Mouse (Mus musculus) midbrain, postnatal 0 days (tissue): ENCODE results near the gene Dph5. TPM values are rescaled to one million over a fixed set of nuclear protein-coding genes. Genes with fewer than 3 reads are reported as not detected.

Experiments used
- ATAC-seq: fragments of 200-750 bp; cut with Nextera tagmentation; 2 replicates; pipeline ENCODE4 v1.8.0; 2017; ENCODE audit warnings: moderate number of reproducible peaks, mild to moderate bottlenecking, moderate TSS enrichment, moderate library complexity; ENCODE audit not compliant: low FRiP score
- DNase-seq: peaks from one replicate; pipeline ENCODE4 v3.0.0-alpha.2; 2015; ENCODE audit warnings: low spot score
- H3K27ac ChIP-seq: fragments of 300-500 bp; sonication (generic); 2 replicates; pipeline ENCODE4 v1.5.1; 2014; ENCODE audit warnings: low read depth, mild to moderate bottlenecking, low read length, mixed read lengths
- H3K27me3 ChIP-seq: fragments of 300-500 bp; sonication (generic); 2 replicates; pipeline ENCODE4 v1.6.1; 2014; ENCODE audit warnings: low read length, control low read depth, mixed read lengths; ENCODE audit not compliant: insufficient read depth
- H3K36me3 ChIP-seq: fragments of 300-500 bp; sonication (generic); 2 replicates; pipeline ENCODE4 v1.6.1; 2014; ENCODE audit warnings: low read length, control low read depth, mixed read lengths; ENCODE audit not compliant: insufficient read depth
- H3K4me1 ChIP-seq: fragments of 300-500 bp; sonication (generic); 2 replicates; pipeline ENCODE4 v1.6.1; 2014; ENCODE audit warnings: mild to moderate bottlenecking, control low read depth, antibody characterized with exemption, low read length, mixed read lengths; ENCODE audit not compliant: insufficient read depth
- H3K4me2 ChIP-seq: fragments of 300-500 bp; sonication (generic); 2 replicates; pipeline ENCODE4 v1.6.1; 2014; ENCODE audit warnings: low read depth, mild to moderate bottlenecking, low read length, mixed read lengths; ENCODE audit not compliant: poor library complexity, severe bottlenecking
- H3K4me3 ChIP-seq: fragments of 300-500 bp; sonication (generic); 2 replicates; pipeline ENCODE4 v1.5.1; 2014; ENCODE audit warnings: low read depth, mild to moderate bottlenecking, low read length, moderate library complexity
- H3K9ac ChIP-seq: fragments of 300-500 bp; sonication (generic); replicated peaks from 2 replicates; pipeline ENCODE4 v1.6.1; 2014; ENCODE audit warnings: mild to moderate bottlenecking, low read length, moderate library complexity, mixed read lengths; ENCODE audit not compliant: poor library complexity, severe bottlenecking
- H3K9me3 ChIP-seq: fragments of 300-500 bp; sonication (generic); 2 replicates; pipeline ENCODE4 v1.6.1; 2016; ENCODE audit warnings: low read length, control low read depth
- CTCF ChIP-seq: IDR thresholded peaks from 2 replicates; pipeline ENCODE4 v1.5.1; 2016; ENCODE audit warnings: antibody characterized with exemption, mild to moderate bottlenecking
- WGBS: fragments of 180-500 bp; shearing (Covaris S2); extraction: QIAGEN DNeasy Blood & Tissue Kit; methylation state at CpG from one replicate; pipeline ENCODE4 v1.1.7; 2014; 5-methylcytosine and 5-hydroxymethylcytosine counted together
- polyA plus RNA-seq: library from polyadenylated mRNA; unstranded; fragments of >200 nt; fragmentation: Nextera tagmentation; extraction: Ambion mirVana; gene quantifications from 2 replicates; pipeline ENCODE4 v1.2.1, GENCODE M21; 2015
- total RNA-seq: library from RNA; depleted of rRNA; stranded (reverse); fragments of >200 nt; gene quantifications from 2 replicates; pipeline ENCODE4 v1.2.3, GENCODE M21; 2014; rRNA removed

Dph5 gene
- total RNA-seq (9.3 and 14.5 TPM in 2 replicates), polyA plus RNA-seq (18.3 and 19.7 TPM in 2 replicates)

DNA sequence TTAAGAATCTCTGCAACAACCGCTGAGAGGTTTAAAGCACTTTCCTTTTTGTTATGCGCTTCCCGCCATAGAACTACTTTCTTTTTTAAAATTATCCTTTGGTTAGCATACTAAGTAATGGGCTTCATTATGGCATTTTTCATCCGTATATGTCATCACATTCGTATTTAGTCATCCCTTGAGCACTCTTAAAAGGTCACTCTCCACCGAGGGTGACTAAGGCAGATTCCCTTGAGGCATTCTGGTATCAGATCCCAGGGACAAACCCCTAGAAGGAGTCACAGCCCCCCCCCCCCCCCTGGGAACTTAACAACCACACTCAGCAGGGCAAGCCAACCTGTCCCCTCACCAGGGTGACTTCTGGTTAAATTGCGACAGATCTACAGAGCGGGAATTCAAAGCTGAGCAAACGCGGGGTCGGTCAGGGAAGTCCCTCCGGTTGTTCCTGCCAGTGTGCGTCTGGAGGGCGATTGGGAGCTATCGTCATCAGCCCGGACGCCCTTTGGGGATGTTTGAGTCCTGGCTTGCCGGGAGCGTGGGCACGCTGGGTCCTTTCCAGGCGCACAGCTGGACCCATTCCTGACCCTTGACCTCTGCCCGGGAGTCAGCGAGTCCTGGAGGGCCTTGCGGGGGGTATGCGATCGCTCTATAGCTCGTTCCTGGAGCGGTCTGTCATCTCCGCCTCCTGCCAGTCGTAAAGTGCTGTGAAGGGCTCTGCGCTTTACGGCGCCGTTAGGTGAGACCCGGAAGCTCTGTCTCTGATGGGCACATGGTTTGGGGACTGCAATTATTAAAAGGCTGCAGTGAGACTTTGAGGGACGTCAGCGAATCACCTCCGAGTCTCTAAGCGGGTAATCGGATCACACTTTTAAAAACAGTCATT, at the start of gene Dph5:
Dph5 (plus strand) TSS at position 411 of the 883 bp plus-strand sequence.
- no peaks in the 10 kb centered on the region for H3K4me1 ChIP-seq
- WGBS, result under 1% methylated on average over 39 of the region's 40 CpGs
- no peaks in the 10 kb centered on the region for H3K27me3 ChIP-seq
- peak; percentile 97 for ATAC-seq
- peak within 1 kb of the TSS; percentile 60 for H3K4me2 ChIP-seq
- TF ChIP-seq CTCF, result no peak
- H3K36me3 ChIP-seq, result no peaks in the 10 kb centered on the region
- peak within 1 kb of the TSS; percentile 81 for H3K27ac ChIP-seq
- H3K9ac ChIP-seq, result peak within 1 kb of the TSS; percentile 70
- DNase-seq, result peak; percentile 96
- no peaks in the 10 kb centered on the region for H3K9me3 ChIP-seq
- H3K4me3 ChIP-seq, result peak within 1 kb of the TSS; percentile 61

DNA sequence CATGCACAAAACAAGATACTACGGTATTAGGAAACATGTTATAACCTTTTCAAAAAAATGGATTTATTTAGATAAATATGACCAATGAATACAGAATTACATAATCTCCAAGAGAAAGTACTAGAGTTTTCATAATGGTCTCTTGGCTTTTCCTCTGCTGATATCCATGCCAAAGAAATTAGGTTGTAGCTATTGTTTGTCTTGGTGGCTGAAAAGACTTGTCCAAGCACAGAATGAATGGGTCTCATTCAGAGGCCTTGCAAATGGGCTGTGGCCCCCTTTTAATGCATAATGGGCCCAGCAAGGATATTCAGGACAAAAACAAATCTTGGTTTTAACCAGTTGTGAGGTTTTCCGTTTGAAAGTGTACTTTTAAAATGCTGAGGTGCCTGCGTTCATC, 43.1 kb upstream of the Dph5 start:
- Histone ChIP-seq H3K9ac (no peak overlapping the region), H3K4me2 (no peak overlapping the region), H3K4me3 (no peak overlapping the region), H3K27me3 (no peaks in the 10 kb centered on the region), H3K9me3 (no peaks in the 10 kb centered on the region), H3K27ac (no peak overlapping the region), H3K36me3 (no peaks in the 10 kb centered on the region), H3K4me1 (no peaks in the 10 kb centered on the region)
- DNase-seq (peak; percentile 31), ATAC-seq (no peak)
- no peak for TF ChIP-seq CTCF
- WGBS, result 45% methylated on average over 3 of the region's 3 CpGs

DNA sequence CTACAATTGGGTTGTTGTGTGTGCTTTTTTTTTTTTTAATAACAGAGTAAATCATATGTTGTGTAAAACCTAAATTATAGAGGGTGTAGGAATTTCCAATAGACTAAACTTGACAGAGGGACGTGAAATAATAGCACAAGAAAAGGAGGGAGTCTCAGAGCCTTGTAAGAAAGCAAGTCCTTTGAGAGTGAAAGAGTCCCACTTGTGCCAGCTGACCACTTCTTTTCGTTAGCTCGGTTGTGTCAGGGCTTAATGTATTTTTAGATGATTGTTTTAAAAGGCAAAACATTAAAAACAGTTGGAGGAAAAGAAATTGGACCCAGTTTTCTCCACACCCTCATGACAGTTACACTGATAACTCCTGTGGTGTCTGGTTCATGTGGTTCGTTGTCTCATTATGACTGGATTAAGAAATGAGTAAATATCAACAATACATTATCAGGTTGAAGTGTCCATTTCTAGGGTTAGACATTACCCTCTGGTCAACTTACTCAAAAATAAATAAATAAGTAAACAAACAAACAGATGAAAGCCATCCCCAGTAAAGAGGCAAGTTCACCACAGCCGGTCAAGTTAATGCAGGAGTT, 42.5 kb upstream of the Dph5 start:
- DNase-seq (no peak), ATAC-seq (no peak)
- H3K27ac ChIP-seq, result no peak overlapping the region

DNA sequence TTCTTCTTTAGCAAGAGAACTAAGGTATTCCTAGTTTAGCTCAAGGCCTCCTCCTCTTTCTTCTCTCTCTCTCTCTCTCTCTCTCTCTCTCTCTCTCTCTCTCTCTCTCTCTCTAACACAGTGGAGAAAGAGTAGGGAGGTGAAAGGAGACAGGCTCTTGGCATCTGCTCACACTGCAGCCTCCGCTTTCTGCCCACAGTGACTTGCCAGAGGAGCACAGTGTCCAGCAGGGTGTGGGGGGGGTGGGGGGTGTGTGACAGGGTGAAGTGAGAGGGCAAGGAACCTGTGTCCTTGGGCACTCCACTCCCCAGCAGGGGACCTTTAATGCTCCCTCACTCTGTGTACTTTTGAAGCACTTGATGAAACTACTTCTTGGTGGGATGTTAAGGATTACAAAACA, 41.9 kb upstream of the Dph5 start:
- Histone ChIP-seq H3K4me1 (no peaks in the 10 kb centered on the region), H3K36me3 (no peaks in the 10 kb centered on the region), H3K27ac (no peak overlapping the region), H3K4me2 (no peak overlapping the region), H3K9ac (no peak overlapping the region), H3K9me3 (no peaks in the 10 kb centered on the region), H3K27me3 (no peaks in the 10 kb centered on the region), H3K4me3 (no peak overlapping the region)
- DNase-seq, result peak; percentile 29
- ATAC-seq, result no peak
- TF ChIP-seq CTCF, result no peak
- WGBS, result 78% methylated on average over 1 of the region's 1 CpGs

More for the DNA sequence above, 42.5 kb upstream of the Dph5 start:
- no peaks in the 10 kb centered on the region for H3K9me3 ChIP-seq
- H3K4me2 ChIP-seq, result no peak overlapping the region
- H3K27me3 ChIP-seq, result no peaks in the 10 kb centered on the region
- no peak for TF ChIP-seq CTCF
- no peaks in the 10 kb centered on the region for H3K4me1 ChIP-seq
- WGBS, result 75% methylated on average over 5 of the region's 5 CpGs
- no peak overlapping the region for H3K9ac ChIP-seq
- H3K4me3 ChIP-seq, result no peak overlapping the region
- H3K36me3 ChIP-seq, result no peaks in the 10 kb centered on the region

DNA sequence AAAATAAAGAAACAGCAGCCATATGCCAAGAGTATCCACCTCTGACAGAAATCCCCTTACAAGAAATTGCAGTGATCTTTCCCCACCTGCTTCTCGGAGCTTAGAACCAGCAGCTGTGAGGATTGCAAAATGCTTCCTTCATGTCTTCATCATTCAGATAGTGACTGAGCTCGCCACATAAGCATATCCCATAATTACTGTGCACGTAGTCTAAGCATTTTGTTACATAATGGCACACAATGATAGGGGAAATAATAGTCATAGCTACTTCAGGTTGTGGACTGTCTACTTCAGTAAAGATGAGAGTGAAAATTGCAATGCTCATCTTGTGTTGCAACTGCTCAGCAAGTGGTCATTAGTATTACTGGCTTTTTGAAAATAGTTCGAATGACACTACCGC, 41.5 kb upstream of the Dph5 start:
- H3K4me2 ChIP-seq, result no peak overlapping the region
- 83% methylated on average over 5 of the region's 5 CpGs for WGBS
- DNase-seq (no peak), ATAC-seq (no peak)
- H3K36me3 ChIP-seq, result no peaks in the 10 kb centered on the region
- H3K4me3 ChIP-seq, result no peak overlapping the region
- no peak for TF ChIP-seq CTCF
- no peaks in the 10 kb centered on the region for H3K9me3 ChIP-seq
- no peaks in the 10 kb centered on the region for H3K4me1 ChIP-seq
- no peaks in the 10 kb centered on the region for H3K27me3 ChIP-seq
- no peak overlapping the region for H3K9ac ChIP-seq
- no peak overlapping the region for H3K27ac ChIP-seq
